Mouse (Mus musculus) CH12.LX (cell line): ENCODE data around the gene Cmbl. TPM values are rescaled to one million over a fixed set of nuclear protein-coding genes. Genes with fewer than 3 reads are reported as not detected.

Experiments
- DNase-seq: peaks from one replicate; pipeline ENCODE4 v3.0.0-alpha.2; 2013; ENCODE audit errors: extremely low read depth
- H3K27ac ChIP-seq: 2 replicates; pipeline ENCODE4 v1.5.1; 2012; ENCODE audit warnings: low read depth, mild to moderate bottlenecking, control low read depth, moderate library complexity; ENCODE audit not compliant: insufficient read depth
- H3K27me3 ChIP-seq: replicated peaks from 2 replicates; pipeline ENCODE3; 2012; ENCODE audit warnings: inconsistent platforms
- H3K36me3 ChIP-seq, 2 experiments: replicated peaks in 1 of 2; 2 replicates each; pipeline versions ENCODE3 to v1.6.1; 2012; ENCODE audit warnings: inconsistent platforms in 1 of 2, low read length in 1 of 2, mild to moderate bottlenecking in 1 of 2, mixed read lengths in 1 of 2, moderate library complexity in 1 of 2; ENCODE audit not compliant: control insufficient read depth in 1 of 2, insufficient read depth in 1 of 2
- H3K4me1 ChIP-seq, 2 experiments: 2 replicates each; pipeline ENCODE4 v1.6.1; 2012; ENCODE audit warnings: inconsistent platforms in 1 of 2, moderate library complexity in 1 of 2; ENCODE audit not compliant: insufficient read depth in 2 of 2, control insufficient read depth in 1 of 2
- H3K4me2 ChIP-seq: 2 replicates; pipeline ENCODE4 v1.6.1; 2012; ENCODE audit warnings: low read depth, mild to moderate bottlenecking, control low read depth; ENCODE audit not compliant: poor library complexity, insufficient read depth, severe bottlenecking
- H3K4me3 ChIP-seq, 3 experiments: fragments of 150-350 bp in 1 of 3; sonication (generic) in 1 of 3; replicated peaks in 1 of 3; 2 replicates each; pipeline versions ENCODE3 to v1.5.1; 2011 to 2012; ENCODE audit warnings: low read depth in 2 of 3, low read length in 2 of 3, mild to moderate bottlenecking in 2 of 3, moderate library complexity in 2 of 3, control low read depth in 1 of 3, improper control_type of control experiment in 1 of 3, inconsistent platforms in 1 of 3, mixed read lengths in 1 of 3; ENCODE audit not compliant: poor library complexity in 1 of 3
- H3K79me2 ChIP-seq: replicated peaks from 2 replicates; pipeline ENCODE4 v1.6.1; 2012; ENCODE audit warnings: mild to moderate bottlenecking, moderate library complexity; ENCODE audit not compliant: control insufficient read depth, poor library complexity, insufficient read depth, severe bottlenecking; ENCODE audit errors: extremely low read depth
- H3K9ac ChIP-seq: 2 replicates; pipeline ENCODE4 v1.6.1; 2012; ENCODE audit warnings: low read depth, mild to moderate bottlenecking, control low read depth, moderate library complexity; ENCODE audit not compliant: insufficient read depth
- H3K9me3 ChIP-seq: replicated peaks from 2 replicates; pipeline ENCODE3; 2012; ENCODE audit warnings: low read length, inconsistent platforms, mixed read lengths
- BHLHE40 ChIP-seq: IDR thresholded peaks from 2 replicates; pipeline ENCODE4 v1.6.1; 2011; ENCODE audit warnings: mild to moderate bottlenecking, low read depth, low read length, improper control_type of control experiment
- CHD2 ChIP-seq: IDR thresholded peaks from 2 replicates; pipeline ENCODE4 v1.6.1; 2011; ENCODE audit warnings: low read length, improper control_type of control experiment
- CTCF ChIP-seq, 2 experiments: IDR thresholded peaks in 1 of 2; conservative IDR thresholded peaks in 1 of 2; 2 replicates each; pipeline ENCODE4 v1.5.1; 2011 to 2012; ENCODE audit warnings: low read depth in 2 of 2, low read length in 2 of 2, improper control_type of control experiment in 1 of 2, inconsistent platforms in 1 of 2, mild to moderate bottlenecking in 1 of 2, moderate library complexity in 1 of 2
- ELF1 ChIP-seq: IDR thresholded peaks from 2 replicates; pipeline ENCODE4 v1.6.1; 2014; ENCODE audit warnings: low read depth, mild to moderate bottlenecking, inconsistent platforms, low read length, improper control_type of control experiment
- ETS1 ChIP-seq: conservative IDR thresholded peaks from 2 replicates; pipeline ENCODE4 v1.6.1; 2012; ENCODE audit warnings: low read depth, mild to moderate bottlenecking, inconsistent platforms, low read length, improper control_type of control experiment, moderate library complexity
- HCFC1 ChIP-seq: IDR thresholded peaks from 2 replicates; pipeline ENCODE4 v1.6.1; 2012; ENCODE audit warnings: low read depth, mild to moderate bottlenecking, inconsistent platforms, low read length, improper control_type of control experiment
- JUN ChIP-seq: IDR thresholded peaks from 2 replicates; pipeline ENCODE4 v1.6.1; 2011; ENCODE audit warnings: low read depth, mild to moderate bottlenecking, low read length, improper control_type of control experiment, moderate library complexity; ENCODE audit not compliant: insufficient read depth
- KAT2A ChIP-seq: IDR thresholded peaks from 2 replicates; pipeline ENCODE4 v1.6.1; 2012; ENCODE audit warnings: low read length, improper control_type of control experiment, inconsistent platforms; ENCODE audit not compliant: insufficient replicate concordance
- MAX ChIP-seq: IDR thresholded peaks from 2 replicates; pipeline ENCODE4 v1.6.1; 2011; ENCODE audit warnings: low read length, improper control_type of control experiment
- MEF2A ChIP-seq: IDR thresholded peaks from 2 replicates; pipeline ENCODE4 v1.6.1; 2014; ENCODE audit warnings: low read depth, mild to moderate bottlenecking, inconsistent platforms, low read length, improper control_type of control experiment, borderline replicate concordance
- MYC ChIP-seq: IDR thresholded peaks from 2 replicates; pipeline ENCODE4 v1.6.1; 2011; ENCODE audit warnings: low read depth, mild to moderate bottlenecking, improper control_type of control experiment, low read length
- NELFE ChIP-seq: IDR thresholded peaks from 2 replicates; pipeline ENCODE4 v1.6.1; 2011; ENCODE audit warnings: low read depth, low read length, improper control_type of control experiment
- POLR2A ChIP-seq: IDR thresholded peaks from 2 replicates; pipeline ENCODE4 v1.6.1; 2011; ENCODE audit warnings: low read depth, mild to moderate bottlenecking, improper control_type of control experiment, low read length
- POLR2AphosphoS2 ChIP-seq: IDR thresholded peaks from 2 replicates; pipeline ENCODE4 v1.6.1; 2011; ENCODE audit warnings: low read depth, low read length, improper control_type of control experiment
- RAD21 ChIP-seq: IDR thresholded peaks from 2 replicates; pipeline ENCODE4 v1.6.1; 2011; ENCODE audit warnings: low read depth, mild to moderate bottlenecking, low read length, improper control_type of control experiment, moderate library complexity
- SIN3A ChIP-seq: IDR thresholded peaks from 2 replicates; pipeline ENCODE4 v1.6.1; 2012; ENCODE audit warnings: low read length, improper control_type of control experiment, inconsistent platforms
- SMC3 ChIP-seq: IDR thresholded peaks from 2 replicates; pipeline ENCODE4 v1.6.1; 2011; ENCODE audit warnings: low read depth, low read length, improper control_type of control experiment
- TCF12 ChIP-seq: IDR thresholded peaks from 2 replicates; pipeline ENCODE4 v1.6.1; 2014; ENCODE audit warnings: low read depth, mild to moderate bottlenecking, inconsistent platforms, low read length, improper control_type of control experiment
- USF1 ChIP-seq: IDR thresholded peaks from 2 replicates; pipeline ENCODE4 v1.6.1; 2014; ENCODE audit warnings: low read depth, mild to moderate bottlenecking, inconsistent platforms, low read length, improper control_type of control experiment
- USF2 ChIP-seq: conservative IDR thresholded peaks from 2 replicates; pipeline ENCODE4 v1.6.1; 2011; ENCODE audit warnings: low read depth, low read length, improper control_type of control experiment
- ZC3H11A ChIP-seq: IDR thresholded peaks from 2 replicates; pipeline ENCODE4 v1.6.1; 2012; ENCODE audit warnings: low read depth, mild to moderate bottlenecking, inconsistent platforms, low read length, improper control_type of control experiment
- ZKSCAN1 ChIP-seq: IDR thresholded peaks from 2 replicates; pipeline ENCODE4 v1.6.1; 2012; ENCODE audit warnings: low read depth, inconsistent platforms, low read length, improper control_type of control experiment, borderline replicate concordance
- ZMIZ1 ChIP-seq: IDR thresholded peaks from 2 replicates; pipeline ENCODE4 v1.6.1; 2012; ENCODE audit warnings: low read depth, mild to moderate bottlenecking, inconsistent platforms, low read length, improper control_type of control experiment
- ZNF384 ChIP-seq: IDR thresholded peaks from 2 replicates; pipeline ENCODE4 v1.6.1; 2012; ENCODE audit warnings: low read depth, low read length, improper control_type of control experiment, inconsistent platforms
- dilution Hi-C: fragments of 300-500 bp; cut with MboI; formaldehyde crosslinking; loops from 2 replicates; pipeline ENCODE4 v1.14.3; 2020; ENCODE audit warnings: low sequenced_read_pairs; ENCODE audit not compliant: extremely low pct_unique_long_range_greater_than_20kb, extremely low pct_ligation_motif_present
- in situ Hi-C: fragments of 300-500 bp; cut with MboI; formaldehyde crosslinking; loops from 3 replicates; pipeline ENCODE4 v1.14.3; 2019; ENCODE audit warnings: low sequenced_read_pairs, low pct_ligation_motif_present, low pct_unique_long_range_greater_than_20kb, mixed read lengths
- polyA plus RNA-seq: library from polyadenylated mRNA; unstranded; fragments of >175 nt; gene quantifications from 2 replicates; pipeline ENCODE4 v1.2.1, GENCODE M21; 2012; ENCODE audit warnings: low read depth; ENCODE audit not compliant: insufficient read length
- total RNA-seq, 2 experiments: library from RNA; depleted of rRNA; stranded (reverse); fragments of 300-350 nt in 1 of 2; fragments of >200 nt in 1 of 2; gene quantifications; 2 replicates each; pipeline ENCODE4 v1.2.3; 2012 to 2014

Gene Cmbl
- total RNA-seq (2012; rRNA removed) (not detected in 2 replicates), total RNA-seq (2014; rRNA removed) (not detected in 2 replicates), polyA plus RNA-seq (0.27 TPM in 1 of 2 replicates, not detected in the other)

- Histone ChIP-seq H3K4me2 (no peak within 1 kb of the TSS), H3K79me2 (no peaks in the 10 kb centered on the region), H3K36me3 (no peaks in the 10 kb centered on the region), H3K27me3 (no peaks in the 10 kb centered on the region), H3K9me3 (no peaks in the 10 kb centered on the region), H3K27ac (no peak within 1 kb of the TSS)
- DNase-seq: no peak
- dilution Hi-C loops (no loop called here), in situ Hi-C loops (no loop called here)
- TF ChIP-seq HCFC1: no peak
- TF ChIP-seq CTCF (conservative IDR thresholded peaks at IDR 0.05 in 1 of 2, IDR thresholded peaks at IDR 0.05 in 1 of 2; ENCODE audit: low read depth in 2 of 2, low read length in 2 of 2): no peak
- TF ChIP-seq BHLHE40: no peak
- no peak for TF ChIP-seq MYC
- TF ChIP-seq, all 38 proteins: peak for 0
- H3K4me3 ChIP-seq: no peak within 1 kb of the TSS
- peaks cover 0 to 6% of the 10 kb centered on the region in 2 experiments; a peak in 1 of 4 replicates for H3K4me1 ChIP-seq
- H3K9ac ChIP-seq: no peak within 1 kb of the TSS
Observed at GRCm38 (mm10) chr15:31565184-31565583, at the start of gene Cmbl. Gene Cmbl (plus strand): TSS chr15:31565389.

DNA sequence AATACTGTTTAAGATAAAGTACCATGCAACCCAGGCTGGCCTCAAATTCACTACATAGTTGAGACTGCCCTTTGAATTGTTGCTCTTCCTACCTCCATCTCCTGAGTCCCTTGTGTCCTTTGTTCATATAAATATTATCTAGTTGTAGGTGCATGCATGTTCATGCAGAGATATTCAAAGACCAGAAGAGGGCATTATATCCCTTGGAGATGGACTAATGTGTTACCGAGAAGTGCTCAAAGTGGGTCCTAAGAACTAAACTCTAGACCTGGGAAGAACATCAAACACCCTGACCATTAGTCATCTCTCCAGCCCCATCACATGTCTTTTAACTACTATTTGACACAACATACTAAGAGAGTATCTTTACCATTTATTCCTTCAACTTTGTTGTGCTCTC lies 48.0 kb upstream of the Cmbl start:
- dilution Hi-C loops (no loop called here), in situ Hi-C loops (no loop called here)
- no peak overlapping the region for H3K27ac ChIP-seq
- TF ChIP-seq CHD2: no peak
- TF ChIP-seq MEF2A: 0 out of 2 replicates have a peak, but pooled peaks have one; percentile 21
- TF ChIP-seq SMC3: peak; percentile 69
- no peak for TF ChIP-seq MYC
- TF ChIP-seq RAD21: peak; percentile 70
- peak; percentile 16; the same call in 1 of the 2 replicates for TF ChIP-seq ZC3H11A
- TF ChIP-seq CTCF (conservative IDR thresholded peaks at IDR 0.05 in 1 of 2, IDR thresholded peaks at IDR 0.05 in 1 of 2; ENCODE audit: low read depth in 2 of 2, low read length in 2 of 2): peak in 1 of 2 experiments; percentile 73; a peak in 2 of 4 replicates
- no peak overlapping the region for H3K4me2 ChIP-seq
- peaks cover 49% of the 10 kb centered on the region for H3K79me2 ChIP-seq
- no peak overlapping the region for H3K9ac ChIP-seq
- peaks cover 0 to 3% of the 10 kb centered on the region in 2 experiments for H3K36me3 ChIP-seq
- H3K9me3 ChIP-seq: no peaks in the 10 kb centered on the region
- H3K4me3 ChIP-seq: no peak overlapping the region
- H3K4me1 ChIP-seq: peaks cover 0 to 36% of the 10 kb centered on the region in 2 experiments; a peak in 3 of 4 replicates
- DNase-seq: no peak
- no peaks in the 10 kb centered on the region for H3K27me3 ChIP-seq

- H3K27ac ChIP-seq: no peak overlapping the region
- peaks cover 50% of the 10 kb centered on the region for H3K79me2 ChIP-seq
- no peak overlapping the region for H3K4me2 ChIP-seq
- dilution Hi-C loops (no loop called here), in situ Hi-C loops (no loop called here)
- H3K4me1 ChIP-seq: peaks cover 0 to 40% of the 10 kb centered on the region in 2 experiments; a peak in 3 of 4 replicates
- no peaks in the 10 kb centered on the region for H3K9me3 ChIP-seq
- no peak for DNase-seq
- no peaks in the 10 kb centered on the region for H3K27me3 ChIP-seq
- TF ChIP-seq TCF12 (no peak), ETS1 (no peak), MEF2A (no peak), USF1 (no peak), USF2 (no peak), ZMIZ1 (no peak), POLR2A (no peak), NELFE (no peak), ZKSCAN1 (no peak), RAD21 (no peak), POLR2AphosphoS2 (no peak), JUN (no peak), ZNF384 (no peak), KAT2A (no peak), ZC3H11A (no peak), ELF1 (no peak), SIN3A (no peak), HCFC1 (no peak), MAX (no peak)
- H3K36me3 ChIP-seq: peaks cover 0 to 5% of the 10 kb centered on the region in 2 experiments
- H3K9ac ChIP-seq: no peak overlapping the region
- H3K4me3 ChIP-seq: no peak overlapping the region
Observed at GRCm38 (mm10) chr15:31518371-31518770, 46.8 kb upstream of the Cmbl start.
